Mouse (Mus musculus): ENCODE data around the gene Gm10134. TPM values are rescaled to one million over a fixed set of nuclear protein-coding genes. Genes with fewer than 3 reads are reported as not detected.
"Not testable (repeated sequence)": the region's sequence is repeated elsewhere in the genome, so short reads cannot be mapped to it uniquely, and the experiment has no call there.

The Gm10134 gene
- polyA plus RNA-seq, 1 experiment from 2014 or later, result 11.8 TPM

- H3K4me1 ChIP-seq (replicated peaks); H3K27ac ChIP-seq; H3K9me3 ChIP-seq; H3K27me3 ChIP-seq (replicated peaks); ATAC-seq; H3K4me3 ChIP-seq (replicated peaks); H3K36me3 ChIP-seq; H3K9ac ChIP-seq; H3K4me2 ChIP-seq (replicated peaks): not testable (repeated sequence)
- WGBS, result 53% methylated on average over 5 of the region's 5 CpGs
Measured at GRCm38 (mm10) chr2:28511600-28511999, 5.7 kb downstream of the Gm10134 start.

- peaks cover 17% of the 10 kb centered on the region for H3K4me1 ChIP-seq (replicated peaks)
- peak within 1 kb of the TSS; percentile 81 for H3K9ac ChIP-seq
- ATAC-seq, result peak; percentile 86
- no peaks in the 10 kb centered on the region for H3K9me3 ChIP-seq
- peak within 1 kb of the TSS; percentile 78 for H3K27ac ChIP-seq
- H3K27me3 ChIP-seq (replicated peaks), result no peaks in the 10 kb centered on the region
- peak within 1 kb of the TSS; percentile 98 for H3K4me2 ChIP-seq (replicated peaks)
- under 1% methylated on average over 68 of the region's 71 CpGs for WGBS
- H3K4me3 ChIP-seq (replicated peaks), result peak within 1 kb of the TSS; percentile 78
- no peaks in the 10 kb centered on the region for H3K36me3 ChIP-seq
Measured at GRCm38 (mm10) chr2:28512798-28513401, 7.0 kb downstream of the Gm10134 start, which contains the start of gene Ralgds. Gene Ralgds (plus strand): TSS chr2:28513125.

- H3K9me3 ChIP-seq, result no peaks in the 10 kb centered on the region
- H3K27ac ChIP-seq, result peak overlapping the region; percentile 78
- peak overlapping the region; percentile 81 for H3K9ac ChIP-seq
- H3K27me3 ChIP-seq (replicated peaks), result no peaks in the 10 kb centered on the region
- H3K4me2 ChIP-seq (replicated peaks), result peak overlapping the region; percentile 98
- WGBS, result 4% methylated on average over 47 of the region's 47 CpGs
- peak overlapping the region; percentile 78 for H3K4me3 ChIP-seq (replicated peaks)
- ATAC-seq, result peak; percentile 61
- H3K36me3 ChIP-seq, result no peaks in the 10 kb centered on the region
- H3K4me1 ChIP-seq (replicated peaks), result peaks cover 21% of the 10 kb centered on the region
Measured at GRCm38 (mm10) chr2:28513431-28514370, 7.8 kb downstream of the Gm10134 start.

- Histone ChIP-seq H3K4me1 (replicated peaks) (peaks cover 21% of the 10 kb centered on the region), H3K27me3 (replicated peaks) (no peaks in the 10 kb centered on the region), H3K9me3 (no peaks in the 10 kb centered on the region), H3K4me3 (replicated peaks) (peak overlapping the region; percentile 78; the same call in 1 of the 2 replicates), H3K9ac (peak overlapping the region; percentile 81; the same call in 1 of the 2 replicates), H3K36me3 (no peaks in the 10 kb centered on the region), H3K4me2 (replicated peaks) (peak overlapping the region; percentile 98), H3K27ac (no peak overlapping the region)
- no peak for ATAC-seq
- 26% methylated on average over 5 of the region's 5 CpGs for WGBS
Measured at GRCm38 (mm10) chr2:28514489-28514888, 8.6 kb downstream of the Gm10134 start.

GRCm38 (mm10) chr2:28517206-28517909, 11.5 kb downstream of the Gm10134 start:
- 36% methylated on average over 5 of the region's 5 CpGs for WGBS
- Histone ChIP-seq H3K27ac (peak overlapping the region; percentile 13; the same call in 1 of the 2 replicates), H3K36me3 (no peaks in the 10 kb centered on the region), H3K9me3 (no peaks in the 10 kb centered on the region), H3K27me3 (replicated peaks) (no peaks in the 10 kb centered on the region), H3K4me1 (replicated peaks) (peaks cover 24% of the 10 kb centered on the region), H3K4me3 (replicated peaks) (no peak overlapping the region), H3K4me2 (replicated peaks) (no peak overlapping the region), H3K9ac (no peak overlapping the region)
- peak; percentile 37 for ATAC-seq

GRCm38 (mm10) chr2:28518231-28518630, 12.3 kb downstream of the Gm10134 start:
- Histone ChIP-seq H3K9me3 (no peaks in the 10 kb centered on the region), H3K36me3 (no peaks in the 10 kb centered on the region), H3K27ac (no peak overlapping the region), H3K9ac (no peak overlapping the region), H3K27me3 (replicated peaks) (no peaks in the 10 kb centered on the region), H3K4me3 (replicated peaks) (no peak overlapping the region), H3K4me1 (replicated peaks) (peaks cover 24% of the 10 kb centered on the region), H3K4me2 (replicated peaks) (no peak overlapping the region)
- 37% methylated on average over 2 of the region's 2 CpGs for WGBS
- ATAC-seq, result no peak

GRCm38 (mm10) chr2:28520581-28520980, 14.7 kb downstream of the Gm10134 start:
- Histone ChIP-seq H3K4me2 (replicated peaks) (no peak overlapping the region), H3K9ac (no peak overlapping the region), H3K36me3 (no peaks in the 10 kb centered on the region), H3K27me3 (replicated peaks) (no peaks in the 10 kb centered on the region), H3K4me1 (replicated peaks) (peaks cover 36% of the 10 kb centered on the region), H3K4me3 (replicated peaks) (no peak overlapping the region), H3K9me3 (no peaks in the 10 kb centered on the region), H3K27ac (no peak overlapping the region)
- no peak for ATAC-seq
- 89% methylated on average over 5 of the region's 5 CpGs for WGBS

- 85% methylated on average over 6 of the region's 6 CpGs for WGBS
- no peak overlapping the region for H3K9ac ChIP-seq
- no peak overlapping the region for H3K4me3 ChIP-seq (replicated peaks)
- peaks cover 47% of the 10 kb centered on the region for H3K4me1 ChIP-seq (replicated peaks)
- H3K27me3 ChIP-seq (replicated peaks), result no peaks in the 10 kb centered on the region
- ATAC-seq, result no peak
- H3K27ac ChIP-seq, result no peak overlapping the region
- no peaks in the 10 kb centered on the region for H3K9me3 ChIP-seq
- no peaks in the 10 kb centered on the region for H3K36me3 ChIP-seq
- no peak overlapping the region for H3K4me2 ChIP-seq (replicated peaks)
Measured at GRCm38 (mm10) chr2:28521571-28522151, 15.8 kb downstream of the Gm10134 start.

- Histone ChIP-seq H3K36me3 (no peaks in the 10 kb centered on the region), H3K27ac (no peak overlapping the region), H3K4me3 (replicated peaks) (no peak overlapping the region), H3K27me3 (replicated peaks) (no peaks in the 10 kb centered on the region), H3K4me1 (replicated peaks) (peaks cover 50% of the 10 kb centered on the region), H3K9me3 (no peaks in the 10 kb centered on the region), H3K9ac (no peak overlapping the region), H3K4me2 (replicated peaks) (no peak overlapping the region)
- 79% methylated on average over 4 of the region's 4 CpGs for WGBS
- ATAC-seq, result no peak
Measured at GRCm38 (mm10) chr2:28522166-28522565, 16.3 kb downstream of the Gm10134 start.

GRCm38 (mm10) chr2:28523643-28524117, 17.8 kb downstream of the Gm10134 start:
- Histone ChIP-seq H3K9ac (no peak overlapping the region), H3K27ac (peak overlapping the region; percentile 54; the same call in 1 of the 2 replicates), H3K4me2 (replicated peaks) (no peak overlapping the region), H3K27me3 (replicated peaks) (no peaks in the 10 kb centered on the region), H3K36me3 (no peaks in the 10 kb centered on the region), H3K4me3 (replicated peaks) (no peak overlapping the region), H3K9me3 (no peaks in the 10 kb centered on the region), H3K4me1 (replicated peaks) (peaks cover 40% of the 10 kb centered on the region)
- 24% methylated on average over 5 of the region's 5 CpGs for WGBS
- peak; percentile 61 for ATAC-seq

- ATAC-seq, result no peak
- Histone ChIP-seq H3K36me3 (no peaks in the 10 kb centered on the region), H3K4me1 (replicated peaks) (peaks cover 40% of the 10 kb centered on the region), H3K9me3 (no peaks in the 10 kb centered on the region), H3K27ac (peak overlapping the region; percentile 54; the same call in 1 of the 2 replicates), H3K4me2 (replicated peaks) (no peak overlapping the region), H3K27me3 (replicated peaks) (no peaks in the 10 kb centered on the region), H3K4me3 (replicated peaks) (no peak overlapping the region), H3K9ac (no peak overlapping the region)
- 80% methylated on average over 10 of the region's 10 CpGs for WGBS
Measured at GRCm38 (mm10) chr2:28524406-28524805, 18.5 kb downstream of the Gm10134 start.

Measured in intestine, embryonic 15.5 days (tissue).